Mouse (Mus musculus) frontal cortex, postnatal 14 days (tissue): ENCODE data around the gene Oasl2.
"Not testable (repeated sequence)": the region's sequence is repeated elsewhere in the genome, so short reads cannot be mapped to it uniquely, and the experiment has no call there.

Experiments used
- DNase-seq, 2 experiments: peaks; one replicate each; pipeline ENCODE4 v3.0.0; 2022; ENCODE audit warnings: low spot score in 2 of 2

Gene Oasl2

DNA sequence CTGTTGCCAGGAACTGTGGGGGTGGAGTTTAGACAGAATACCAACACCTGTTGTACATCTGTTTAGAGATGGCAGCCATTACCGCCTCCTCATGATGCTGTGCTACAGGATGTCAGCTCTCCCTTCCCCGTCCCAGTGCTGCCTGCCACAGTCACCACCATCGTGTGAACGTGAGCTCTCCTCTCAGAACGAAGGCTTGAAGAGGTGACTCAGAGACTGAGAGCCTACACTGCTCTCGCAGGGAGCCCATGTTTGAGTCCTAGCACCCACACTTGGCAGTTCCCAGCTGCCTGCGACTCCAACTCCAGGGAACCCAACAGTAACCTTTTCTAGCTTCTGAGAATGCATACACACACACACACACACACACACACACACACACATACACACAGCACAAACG, 18.1 kb downstream of the Oasl2 start:
- peak in 1 of 2 experiments; percentile 23 for DNase-seq

DNA sequence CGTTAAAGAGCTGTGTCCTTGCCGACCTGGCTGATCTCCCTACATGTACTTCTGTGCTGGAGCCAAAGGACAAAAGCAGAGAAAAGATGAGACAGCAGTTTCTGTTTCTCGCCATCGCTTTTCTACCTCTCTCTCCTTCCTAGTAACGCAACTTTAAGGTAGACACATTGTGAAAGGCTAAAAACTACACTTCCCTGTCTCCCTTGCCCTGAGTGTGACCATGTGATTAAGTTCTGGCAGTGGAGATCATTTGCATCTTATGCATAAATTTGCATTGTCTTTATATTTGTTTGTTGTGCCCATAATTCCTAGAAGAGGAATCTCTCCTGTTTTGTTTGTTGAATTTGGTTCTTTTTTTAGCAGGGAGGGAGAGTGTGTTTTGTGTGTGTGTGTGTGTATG, 19.1 kb downstream of the Oasl2 start:
- DNase-seq: no peak

GRCm38 (mm10) chr5:114916777-114917176, 20.0 kb downstream of the Oasl2 start:
- DNase-seq: no peak

- DNase-seq: not testable (repeated sequence)
Measured at GRCm38 (mm10) chr5:114917357-114917756, 20.6 kb downstream of the Oasl2 start.

DNA sequence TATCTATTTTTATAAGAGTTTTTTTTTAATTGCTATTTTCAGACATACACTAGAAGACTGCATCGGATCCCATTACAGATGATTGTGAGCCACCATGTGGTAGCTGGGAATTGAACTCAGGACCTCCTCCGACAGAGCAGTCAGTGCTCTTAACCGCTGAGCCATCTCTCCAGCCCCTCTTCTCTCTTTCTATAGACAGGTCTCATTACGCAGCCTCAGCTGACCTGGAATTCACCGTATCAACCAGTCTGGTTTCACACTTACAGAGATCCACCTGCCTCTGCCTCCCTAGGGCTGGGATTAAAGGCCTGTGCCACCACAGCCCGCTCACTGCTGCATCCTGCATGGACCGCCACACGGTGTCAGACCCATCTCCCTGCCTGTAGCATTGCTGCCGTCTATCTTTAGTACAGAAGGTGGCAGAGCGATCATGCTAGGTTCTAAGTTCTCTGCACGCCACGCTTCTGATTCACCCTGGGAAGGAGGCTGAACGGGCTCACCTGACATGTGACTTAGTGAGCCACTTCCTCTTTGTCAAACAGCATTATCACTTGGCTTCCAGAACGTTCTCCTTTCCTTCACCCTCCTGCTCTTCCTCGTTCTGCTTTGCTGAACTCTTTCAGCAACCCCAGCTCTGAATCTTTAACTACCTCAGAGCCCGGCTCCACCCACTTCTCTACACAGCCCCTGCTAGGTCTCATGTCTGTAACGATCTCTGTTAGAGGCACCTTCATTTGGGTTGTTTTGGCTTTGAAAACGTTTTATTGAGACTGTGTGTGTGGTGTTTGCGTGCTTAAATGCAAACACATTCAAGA, 25.0 kb downstream of the Oasl2 start:
- no peak for DNase-seq

DNA sequence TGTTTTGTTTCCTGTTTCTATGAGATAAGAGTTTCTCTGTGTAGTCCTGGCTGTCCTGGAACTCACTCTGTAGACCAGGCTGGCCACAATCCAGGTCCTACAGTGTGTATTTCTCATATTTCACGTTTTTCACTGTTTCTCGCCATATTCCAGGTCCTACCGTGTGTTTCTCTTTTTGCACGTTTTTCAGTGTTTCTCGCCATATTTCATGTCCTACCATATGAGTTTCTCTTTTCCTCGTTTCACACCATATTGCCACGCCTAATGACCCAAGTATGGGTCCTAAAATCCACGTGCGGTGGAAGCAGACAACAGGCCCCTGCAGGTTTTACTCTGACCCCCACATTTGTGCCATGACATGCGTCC, 25.6 kb downstream of the Oasl2 start:
- no peak for DNase-seq

DNA sequence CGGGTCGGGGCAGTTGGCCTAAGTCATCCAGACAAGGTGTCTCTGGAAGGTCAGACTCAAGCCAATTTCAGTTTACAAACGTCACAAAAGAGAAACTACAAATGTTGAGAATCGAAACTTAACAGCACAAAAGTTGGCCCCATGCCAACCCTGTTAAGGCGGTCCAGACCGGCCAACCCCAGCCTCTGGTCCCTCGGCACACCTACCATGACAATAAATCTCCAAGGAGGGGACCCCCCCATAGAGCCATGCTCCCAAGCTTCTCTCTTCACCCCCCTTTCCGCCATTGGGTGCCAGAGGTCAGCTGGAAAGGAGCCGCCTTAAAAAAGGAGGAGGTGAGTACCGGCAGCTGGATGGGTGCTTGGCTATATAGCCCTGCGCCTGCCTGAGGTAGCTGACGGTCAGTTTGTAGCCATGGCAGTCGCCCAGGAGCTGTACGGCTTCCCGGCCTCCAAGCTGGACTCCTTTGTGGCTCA, 26.3 kb downstream of the Oasl2 start, which contains the start of gene Oasl1:
Gene Oasl1, plus strand, starts transcription at position 243 of the 476 bp plus-strand sequence.
- no peak for DNase-seq

GRCm38 (mm10) chr5:114926153-114926684, 29.5 kb downstream of the Oasl2 start:
- DNase-seq: no peak

- DNase-seq: no peak
Measured at GRCm38 (mm10) chr5:114926753-114927152, 30.0 kb downstream of the Oasl2 start.

DNA sequence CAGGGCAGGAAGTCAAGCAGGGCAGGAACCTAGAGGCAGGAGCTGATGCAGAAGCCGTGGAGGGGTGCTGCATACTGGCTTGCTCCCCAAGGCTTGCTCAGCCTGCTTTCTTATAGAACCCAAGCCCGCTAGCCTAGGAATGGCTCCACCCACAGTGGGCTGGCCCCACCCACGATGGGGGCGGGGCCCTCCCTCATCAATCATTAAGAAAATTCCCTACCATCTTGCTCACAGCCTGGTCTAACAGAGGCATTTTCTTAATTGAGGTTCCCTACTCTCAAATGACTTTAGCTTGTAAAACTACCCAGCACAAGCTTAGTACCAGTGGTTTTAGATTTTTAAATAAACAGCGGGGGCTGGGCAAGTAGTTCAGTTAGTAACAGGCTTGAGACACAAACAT, 34.9 kb downstream of the Oasl2 start:
- no peak for DNase-seq

DNA sequence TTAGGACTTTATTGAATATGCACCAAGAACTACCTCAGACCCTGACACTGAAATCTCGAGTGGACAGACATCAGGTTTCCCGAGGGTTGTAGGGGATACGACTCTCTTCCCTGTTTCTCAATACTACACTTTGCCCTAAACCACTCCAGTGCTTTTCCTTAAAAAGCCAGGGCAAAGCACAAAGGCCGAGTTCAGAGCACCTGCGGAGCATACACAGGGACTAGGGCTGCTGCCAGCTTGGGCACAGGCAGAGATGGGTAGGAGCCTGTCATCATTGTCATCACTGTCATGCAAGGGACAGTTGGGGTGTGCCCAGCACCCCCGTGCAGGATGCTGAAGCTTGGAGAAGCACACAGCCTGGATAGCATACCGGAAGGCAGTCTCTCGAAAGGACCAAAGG, 36.5 kb downstream of the Oasl2 start:
- no peak for DNase-seq

DNA sequence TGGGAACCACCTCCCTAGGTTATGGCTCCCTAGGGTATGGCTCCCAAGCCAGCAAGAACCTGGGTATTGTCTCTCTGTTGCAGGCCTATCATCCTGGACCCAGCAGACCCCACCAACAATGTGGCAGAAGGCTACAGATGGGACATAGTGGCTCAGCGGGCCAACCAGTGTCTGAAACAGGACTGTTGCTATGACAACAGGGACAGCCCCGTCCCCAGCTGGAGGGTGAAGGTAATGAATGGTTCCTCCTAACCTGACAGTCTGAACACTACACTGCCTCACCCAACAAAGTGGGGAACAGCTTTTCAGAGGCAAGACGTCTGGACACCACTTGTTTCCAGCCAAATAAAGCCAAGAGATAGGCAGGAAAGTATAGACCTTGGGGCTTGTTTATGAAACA, 39.1 kb downstream of the Oasl2 start:
- no peak for DNase-seq

GRCm38 (mm10) chr5:114941138-114941537, 44.4 kb downstream of the Oasl2 start:
- DNase-seq: not testable (repeated sequence)

DNA sequence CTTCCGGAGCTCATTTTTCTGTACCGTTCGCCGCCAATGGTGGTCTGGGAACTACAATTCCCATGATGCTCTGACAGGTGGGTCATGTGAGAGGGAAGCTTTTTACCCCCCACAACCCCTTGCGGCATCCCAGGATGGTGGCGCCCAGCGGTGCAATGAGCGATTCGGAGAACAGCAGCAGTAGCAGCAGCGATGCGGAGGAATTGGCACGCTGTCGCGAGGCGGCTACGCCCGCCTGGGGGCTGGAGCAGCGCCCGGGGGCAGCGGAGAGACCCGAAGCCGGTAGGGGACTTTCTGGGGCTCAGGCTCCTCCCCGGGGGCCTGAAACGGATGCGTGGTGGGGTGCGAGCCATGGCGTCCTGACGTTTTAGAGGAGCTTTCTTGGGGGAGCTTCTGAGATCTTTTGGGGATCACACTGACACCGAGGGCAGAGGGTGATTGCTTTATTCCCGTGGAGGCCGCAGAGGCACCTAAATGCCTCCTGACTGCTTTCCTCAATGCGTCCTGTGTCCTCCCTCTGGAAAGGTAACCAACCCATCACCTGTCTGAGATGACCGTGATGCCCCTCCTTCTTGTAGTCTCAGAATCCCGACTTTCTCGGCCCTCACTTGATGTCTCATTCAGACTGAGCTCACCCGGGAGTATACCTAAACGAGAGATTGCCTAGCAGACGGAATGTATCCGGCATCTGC, 45.5 kb downstream of the Oasl2 start, which contains the start of gene 2210016L21Rik:
Gene 2210016L21Rik, plus strand, starts transcription at position 85 of the 692 bp plus-strand sequence.
- peak; percentile 82 for DNase-seq

GRCm38 (mm10) chr5:114942766-114943130, 46.0 kb downstream of the Oasl2 start:
- no peak for DNase-seq

- no peak for DNase-seq
Measured at GRCm38 (mm10) chr5:114945072-114945471, 48.3 kb downstream of the Oasl2 start.

- DNase-seq: no peak
Measured at GRCm38 (mm10) chr5:114948891-114949290, 52.2 kb downstream of the Oasl2 start.

- DNase-seq: no peak
Measured at GRCm38 (mm10) chr5:114949316-114949715, 52.6 kb downstream of the Oasl2 start.

- DNase-seq: no peak
Measured at GRCm38 (mm10) chr5:114949812-114950211, 53.1 kb downstream of the Oasl2 start.

DNA sequence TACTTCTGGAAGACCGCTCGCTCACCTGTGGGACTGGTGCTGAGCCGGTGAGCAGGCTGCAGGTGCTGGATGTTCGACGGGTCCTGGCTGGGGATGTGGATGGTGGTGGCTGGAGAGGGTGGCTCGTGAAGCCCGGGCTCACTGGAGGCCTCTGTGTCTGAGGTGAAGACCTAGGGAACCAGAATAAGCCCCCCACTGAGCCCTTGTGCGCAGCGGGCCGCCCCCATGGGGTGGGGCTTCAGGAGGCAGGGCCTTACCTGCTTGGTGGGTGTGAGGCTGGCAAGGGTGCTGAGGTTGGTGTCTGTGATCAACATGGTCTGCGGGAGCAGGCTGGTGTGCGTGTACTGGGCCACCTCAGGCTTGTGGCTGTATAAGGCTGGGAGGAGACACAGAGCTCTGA, 53.9 kb downstream of the Oasl2 start:
- DNase-seq: no peak

DNA sequence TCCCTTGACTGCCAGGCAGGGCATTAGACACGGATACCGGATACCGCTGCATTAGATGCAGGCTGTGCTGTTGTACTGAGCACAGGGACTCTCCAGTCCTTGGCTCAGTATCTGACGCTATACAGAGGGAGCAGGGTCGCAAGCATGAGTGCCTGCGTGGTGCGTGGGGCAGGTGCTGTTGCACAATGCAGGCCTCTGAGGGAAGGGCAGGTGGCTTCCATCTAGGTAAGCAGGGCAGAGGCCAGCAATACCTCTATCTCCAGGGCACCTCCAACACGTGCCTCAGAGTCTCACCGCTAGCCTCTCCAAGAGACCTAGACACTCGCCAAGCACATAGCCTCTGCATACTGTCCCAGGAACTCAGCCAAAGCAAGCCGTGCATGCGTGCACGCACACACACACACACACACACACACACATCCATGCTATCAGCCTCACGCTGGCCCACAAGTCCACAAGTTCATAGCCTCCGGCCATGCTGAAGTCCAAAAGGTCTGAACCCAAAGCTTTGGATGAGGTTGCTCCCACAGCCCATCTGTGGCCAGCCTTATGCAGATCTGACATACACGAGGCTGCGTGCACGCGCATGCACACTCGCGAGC, 54.6 kb downstream of the Oasl2 start:
- no peak for DNase-seq

GRCm38 (mm10) chr5:114953326-114953725, 56.6 kb downstream of the Oasl2 start:
- DNase-seq: no peak
